Mouse (Mus musculus) liver, embryonic 16.5 days (tissue): ENCODE data around the gene Gltpd2. TPM values are rescaled to one million over a fixed set of nuclear protein-coding genes. Genes with fewer than 3 reads are reported as not detected.
"Not testable (repeated sequence)": the region's sequence is repeated elsewhere in the genome, so short reads cannot be mapped to it uniquely, and the experiment has no call there.

Experiments used
- ATAC-seq: fragments of 200-750 bp; cut with Nextera tagmentation; 2 replicates; pipeline ENCODE4 v1.8.0; 2017; ENCODE audit warnings: low read depth, mild to moderate bottlenecking, moderate number of reproducible peaks, moderate library complexity
- H3K27ac ChIP-seq: fragments of 300-500 bp; sonication (generic); 2 replicates; pipeline ENCODE4 v1.5.1; 2014; ENCODE audit warnings: mild to moderate bottlenecking, low read length
- H3K27me3 ChIP-seq: fragments of 300-500 bp; sonication (generic); 2 replicates; pipeline ENCODE4 v1.6.1; 2014; ENCODE audit warnings: low read depth, low read length, mixed read lengths; ENCODE audit not compliant: control insufficient read depth, insufficient read depth
- H3K36me3 ChIP-seq: fragments of 300-500 bp; sonication (generic); 2 replicates; pipeline ENCODE4 v1.6.1; 2014; ENCODE audit warnings: mild to moderate bottlenecking; ENCODE audit not compliant: control insufficient read depth, insufficient read depth
- H3K4me1 ChIP-seq: fragments of 300-500 bp; sonication (generic); 2 replicates; pipeline ENCODE4 v1.6.1; 2014; ENCODE audit warnings: low read depth, low read length, mixed read lengths; ENCODE audit not compliant: control insufficient read depth
- H3K4me2 ChIP-seq: fragments of 300-500 bp; sonication (generic); 2 replicates; pipeline ENCODE4 v1.6.1; 2014; ENCODE audit warnings: low read depth, low read length, mixed read lengths
- H3K4me3 ChIP-seq: fragments of 300-500 bp; sonication (generic); 2 replicates; pipeline ENCODE4 v1.5.1; 2014; ENCODE audit warnings: low read depth, mild to moderate bottlenecking, low read length
- H3K9ac ChIP-seq: fragments of 300-500 bp; sonication (generic); 2 replicates; pipeline ENCODE4 v1.6.1; 2014; ENCODE audit warnings: low read depth, low read length
- H3K9me3 ChIP-seq: fragments of 300-500 bp; sonication (generic); replicated peaks from 2 replicates; pipeline ENCODE4 v1.6.1; 2016; ENCODE audit warnings: low read length; ENCODE audit not compliant: control insufficient read depth
- WGBS: fragments of 180-500 bp; shearing (Covaris S2); extraction: QIAGEN DNeasy Blood & Tissue Kit; methylation state at CpG from one replicate; pipeline ENCODE4 v1.1.7; 2014; ENCODE audit not compliant: insufficient replicate concordance; 5-methylcytosine and 5-hydroxymethylcytosine counted together
- polyA plus RNA-seq: library from polyadenylated mRNA; unstranded; fragments of >200 nt; fragmentation: Nextera tagmentation; extraction: Ambion mirVana; gene quantifications from 2 replicates; pipeline ENCODE4 v1.2.1, GENCODE M21; 2015

Gene Gltpd2
- polyA plus RNA-seq = 33.8 and 35.3 TPM in 2 replicates

DNA sequence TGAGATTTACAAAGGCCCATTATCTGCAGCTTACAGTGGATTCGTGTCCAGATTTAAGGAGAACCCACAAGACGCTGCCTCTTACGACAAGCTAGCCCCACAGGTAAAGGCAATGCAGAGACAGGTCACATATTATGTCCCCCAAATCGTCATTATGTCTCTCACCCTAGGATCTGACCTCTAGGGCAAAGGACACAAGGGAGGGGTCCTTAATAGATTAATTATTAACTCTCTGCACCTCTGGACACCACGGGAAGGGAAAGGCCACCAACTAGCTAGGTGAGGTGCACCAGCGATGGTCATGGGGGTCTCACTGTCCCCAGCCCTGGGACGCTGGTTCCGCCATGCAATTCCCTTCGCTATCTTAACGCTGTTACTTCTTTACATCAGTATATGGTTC is at the start of gene Gltpd2:
Gltpd2 (plus strand) TSS at position 274 of the 400 bp plus-strand sequence.
- Histone ChIP-seq H3K4me3 (peak within 1 kb of the TSS; percentile 47), H3K4me1 (peaks cover 11% of the 10 kb centered on the region), H3K4me2 (peak within 1 kb of the TSS; percentile 57), H3K27me3 (peaks cover 7% of the 10 kb centered on the region), H3K9me3 (no peaks in the 10 kb centered on the region), H3K27ac (peak within 1 kb of the TSS; percentile 55), H3K36me3 (no peaks in the 10 kb centered on the region), H3K9ac (peak within 1 kb of the TSS; percentile 52)
- ATAC-seq = peak; percentile 76
- 56% methylated on average over 10 of the region's 10 CpGs for WGBS

- H3K4me3 ChIP-seq = no peak overlapping the region
- H3K9ac ChIP-seq = no peak overlapping the region
- peaks cover 18% of the 10 kb centered on the region for H3K27me3 ChIP-seq
- H3K9me3 ChIP-seq = no peaks in the 10 kb centered on the region
- no peak for ATAC-seq
- H3K4me2 ChIP-seq = no peak overlapping the region
- no peaks in the 10 kb centered on the region for H3K36me3 ChIP-seq
- WGBS = 59% methylated on average over 3 of the region's 3 CpGs
- no peak overlapping the region for H3K27ac ChIP-seq
- H3K4me1 ChIP-seq = no peaks in the 10 kb centered on the region
Measured at GRCm38 (mm10) chr11:70469764-70470163, 49.2 kb upstream of the Gltpd2 start.

GRCm38 (mm10) chr11:70472716-70473115 is 46.3 kb upstream of the Gltpd2 start:
- H3K27me3 ChIP-seq = no peaks in the 10 kb centered on the region
- H3K36me3 ChIP-seq = no peaks in the 10 kb centered on the region
- ATAC-seq = no peak
- H3K4me3 ChIP-seq = no peak overlapping the region
- no peaks in the 10 kb centered on the region for H3K4me1 ChIP-seq
- no peaks in the 10 kb centered on the region for H3K9me3 ChIP-seq
- no peak overlapping the region for H3K27ac ChIP-seq
- no peak overlapping the region for H3K9ac ChIP-seq
- H3K4me2 ChIP-seq = no peak overlapping the region

DNA sequence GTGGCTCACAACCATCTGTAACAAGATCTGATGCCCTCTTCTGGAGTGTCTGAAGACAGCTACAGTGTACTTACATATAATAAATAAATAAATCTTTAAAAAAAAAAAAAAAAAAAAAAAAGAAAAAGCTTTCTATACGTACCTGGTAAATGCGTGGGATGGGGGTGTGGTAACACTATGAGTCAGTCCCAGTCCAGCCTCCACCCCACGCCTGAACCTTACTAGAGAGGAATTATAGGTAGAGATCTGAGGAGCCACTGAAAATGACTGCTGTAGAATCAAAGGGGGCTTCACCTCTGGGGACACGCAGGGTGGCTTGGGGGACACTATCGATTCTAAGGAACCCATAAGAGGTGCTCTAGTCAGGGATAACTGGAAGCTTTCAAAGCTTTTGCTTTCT is 45.7 kb upstream of the Gltpd2 start:
- H3K36me3 ChIP-seq, H3K4me2 ChIP-seq, H3K9me3 ChIP-seq, H3K4me1 ChIP-seq, H3K27ac ChIP-seq, H3K27me3 ChIP-seq, H3K4me3 ChIP-seq, H3K9ac ChIP-seq, ATAC-seq: not testable (repeated sequence)
- WGBS = 73% methylated on average over 5 of the region's 5 CpGs

- ATAC-seq = no peak
- Histone ChIP-seq H3K36me3 (no peaks in the 10 kb centered on the region), H3K27ac (no peak overlapping the region), H3K4me3 (no peak overlapping the region), H3K9me3 (no peaks in the 10 kb centered on the region), H3K27me3 (no peaks in the 10 kb centered on the region), H3K9ac (no peak overlapping the region), H3K4me2 (no peak overlapping the region), H3K4me1 (no peaks in the 10 kb centered on the region)
- 60% methylated on average over 12 of the region's 12 CpGs for WGBS
Measured at GRCm38 (mm10) chr11:70474872-70475534, 44.0 kb upstream of the Gltpd2 start.

DNA sequence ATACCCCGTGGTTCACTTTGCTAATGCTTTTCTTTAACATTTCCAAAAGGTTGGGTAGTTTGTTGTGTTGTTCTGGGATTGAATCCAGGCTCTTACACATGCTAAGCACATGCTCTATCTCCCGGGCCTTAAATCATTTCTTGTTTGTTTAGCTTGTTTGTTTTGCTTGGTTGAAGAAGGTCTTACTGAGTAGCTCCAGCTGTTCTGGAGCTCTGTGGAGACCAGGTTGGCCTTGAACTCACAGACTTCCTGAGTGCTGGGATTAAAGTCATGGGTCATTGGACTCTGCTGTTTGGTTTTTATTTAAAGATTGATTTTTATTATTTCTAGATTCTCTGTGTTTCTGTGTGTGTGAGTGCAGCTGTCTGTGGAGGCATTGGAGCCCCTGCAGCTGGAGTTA is 33.5 kb upstream of the Gltpd2 start:
- Histone ChIP-seq H3K4me1 (no peaks in the 10 kb centered on the region), H3K4me3 (no peak overlapping the region), H3K27me3 (no peaks in the 10 kb centered on the region), H3K27ac (no peak overlapping the region), H3K4me2 (no peak overlapping the region), H3K9ac (no peak overlapping the region), H3K9me3 (no peaks in the 10 kb centered on the region), H3K36me3 (no peaks in the 10 kb centered on the region)
- WGBS = 37% methylated on average over 2 of the region's 2 CpGs
- no peak for ATAC-seq

- no peak overlapping the region for H3K4me2 ChIP-seq
- no peaks in the 10 kb centered on the region for H3K27me3 ChIP-seq
- H3K9ac ChIP-seq = no peak overlapping the region
- no peak overlapping the region for H3K27ac ChIP-seq
- no peak overlapping the region for H3K4me3 ChIP-seq
- 34% methylated on average over 4 of the region's 4 CpGs for WGBS
- no peaks in the 10 kb centered on the region for H3K9me3 ChIP-seq
- ATAC-seq = no peak
- no peaks in the 10 kb centered on the region for H3K36me3 ChIP-seq
- no peaks in the 10 kb centered on the region for H3K4me1 ChIP-seq
Measured at GRCm38 (mm10) chr11:70487816-70488215, 31.2 kb upstream of the Gltpd2 start.

- Histone ChIP-seq H3K4me2 (no peak overlapping the region), H3K4me3 (no peak overlapping the region), H3K9ac (no peak overlapping the region), H3K27me3 (no peaks in the 10 kb centered on the region), H3K9me3 (no peaks in the 10 kb centered on the region), H3K36me3 (no peaks in the 10 kb centered on the region), H3K27ac (no peak overlapping the region), H3K4me1 (no peaks in the 10 kb centered on the region)
- ATAC-seq = no peak
- WGBS = 56% methylated on average over 3 of the region's 3 CpGs
Measured at GRCm38 (mm10) chr11:70489138-70489537, 29.9 kb upstream of the Gltpd2 start.

GRCm38 (mm10) chr11:70489684-70490083 is 29.3 kb upstream of the Gltpd2 start:
- WGBS = 23% methylated on average over 6 of the region's 6 CpGs
- ATAC-seq = no peak
- no peaks in the 10 kb centered on the region for H3K9me3 ChIP-seq

More at GRCm38 (mm10) chr11:70489684-70490083, 29.3 kb upstream of the Gltpd2 start:
- Histone ChIP-seq H3K4me2 (no peak overlapping the region), H3K27ac (no peak overlapping the region), H3K9ac (no peak overlapping the region), H3K27me3 (no peaks in the 10 kb centered on the region), H3K4me1 (no peaks in the 10 kb centered on the region), H3K4me3 (no peak overlapping the region), H3K36me3 (no peaks in the 10 kb centered on the region)
